Mouse (Mus musculus): ENCODE results near the gene Chchd2. TPM values are rescaled to one million over a fixed set of nuclear protein-coding genes. Genes with fewer than 3 reads are reported as not detected.
"Not testable (repeated sequence)": the region's sequence is repeated elsewhere in the genome, so short reads cannot be mapped to it uniquely, and the experiment has no call there.

Chchd2 gene
- polyA plus RNA-seq (2012; ENCODE audit: insufficient read depth, low replicate concordance): 915 and 1,909 TPM in 2 replicates

DNA sequence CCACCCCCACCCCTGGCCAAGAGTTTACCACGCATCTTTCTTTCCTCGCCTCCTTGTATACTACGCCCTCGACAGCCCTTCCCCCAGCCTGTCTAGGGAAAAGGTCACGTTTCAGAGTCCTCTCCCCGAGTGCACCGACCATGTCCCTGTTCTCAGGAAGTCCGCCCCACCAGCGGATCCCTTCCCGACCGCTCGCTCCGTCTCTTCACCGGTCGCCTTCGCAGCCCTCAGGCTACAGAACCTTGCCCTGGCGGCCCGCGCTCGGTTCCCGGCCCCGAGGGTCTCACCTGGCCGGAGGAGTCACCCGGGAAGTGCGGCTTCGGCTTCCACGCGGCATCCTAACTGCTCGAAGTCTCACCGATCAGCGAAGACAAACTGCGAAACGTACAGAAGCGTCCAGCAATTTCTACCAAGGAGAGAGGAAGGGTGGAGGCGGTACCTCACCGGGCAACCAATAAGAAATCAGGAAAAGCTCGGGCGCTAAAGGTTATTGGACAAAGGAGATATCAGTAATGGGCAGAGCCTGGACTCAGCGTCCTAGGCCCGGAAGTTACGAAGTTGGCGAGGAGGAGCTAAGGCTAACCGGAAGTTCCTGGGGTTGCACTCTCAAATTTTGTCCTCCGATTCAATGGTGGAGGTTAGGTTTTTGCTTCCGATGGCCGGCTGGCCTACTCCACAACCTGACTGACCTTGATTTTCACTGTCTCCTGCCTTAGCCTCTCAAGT is at the start of gene Chchd2:
Chchd2 (minus strand) TSS at position 560 of the 726 bp plus-strand sequence.
- no peak for TF ChIP-seq GATA1 (IDR thresholded peaks at IDR 0.05; ENCODE audit: borderline replicate concordance, low read length)
- no peak for TF ChIP-seq FLI1 (IDR thresholded peaks at IDR 0.05; ENCODE audit: low read length)
- Histone ChIP-seq H3K4me1 (peaks cover 29% of the 10 kb centered on the region), H3K27me3 (replicated peaks) (no peaks in the 10 kb centered on the region), H3K4me3 (replicated peaks) (peak within 1 kb of the TSS; percentile 97), H3K9me3 (0 out of 2 replicates have a peak, but pooled peaks cover 3% of the 10 kb centered on the region), H3K36me3 (replicated peaks; ENCODE audit: low read length) (peaks cover 30% of the 10 kb centered on the region)

DNA sequence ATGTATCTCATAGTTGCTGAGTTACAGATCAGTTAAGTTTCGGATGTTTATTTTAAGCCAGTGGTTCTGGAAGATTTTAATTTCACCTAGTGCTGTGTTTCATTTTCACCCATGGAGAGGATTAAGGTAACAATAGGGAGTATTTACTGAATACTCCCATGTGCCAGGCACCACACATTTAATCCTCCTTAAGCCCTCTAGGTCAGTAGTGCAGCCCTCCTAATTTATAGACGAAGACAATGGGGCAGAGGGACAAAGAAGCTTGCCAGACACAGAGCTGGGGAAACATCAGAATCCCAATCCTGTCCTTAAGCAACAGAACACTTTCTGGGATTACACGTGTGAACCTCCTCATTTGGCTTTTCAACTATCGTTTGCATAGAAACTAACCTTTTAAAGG is 49.7 kb upstream of the Chchd2 start:
- peaks cover 15% of the 10 kb centered on the region for H3K9me3 ChIP-seq
- H3K4me1 ChIP-seq: peaks cover 22% of the 10 kb centered on the region; the same call in 1 of the 2 replicates
- TF ChIP-seq FLI1 (IDR thresholded peaks at IDR 0.05; ENCODE audit: low read length) (no peak), GATA1 (IDR thresholded peaks at IDR 0.05; ENCODE audit: borderline replicate concordance, low read length) (no peak)
- no peak overlapping the region for H3K4me3 ChIP-seq (replicated peaks)
- no peaks in the 10 kb centered on the region for H3K27me3 ChIP-seq (replicated peaks)
- H3K36me3 ChIP-seq (replicated peaks; ENCODE audit: low read length): no peaks in the 10 kb centered on the region

DNA sequence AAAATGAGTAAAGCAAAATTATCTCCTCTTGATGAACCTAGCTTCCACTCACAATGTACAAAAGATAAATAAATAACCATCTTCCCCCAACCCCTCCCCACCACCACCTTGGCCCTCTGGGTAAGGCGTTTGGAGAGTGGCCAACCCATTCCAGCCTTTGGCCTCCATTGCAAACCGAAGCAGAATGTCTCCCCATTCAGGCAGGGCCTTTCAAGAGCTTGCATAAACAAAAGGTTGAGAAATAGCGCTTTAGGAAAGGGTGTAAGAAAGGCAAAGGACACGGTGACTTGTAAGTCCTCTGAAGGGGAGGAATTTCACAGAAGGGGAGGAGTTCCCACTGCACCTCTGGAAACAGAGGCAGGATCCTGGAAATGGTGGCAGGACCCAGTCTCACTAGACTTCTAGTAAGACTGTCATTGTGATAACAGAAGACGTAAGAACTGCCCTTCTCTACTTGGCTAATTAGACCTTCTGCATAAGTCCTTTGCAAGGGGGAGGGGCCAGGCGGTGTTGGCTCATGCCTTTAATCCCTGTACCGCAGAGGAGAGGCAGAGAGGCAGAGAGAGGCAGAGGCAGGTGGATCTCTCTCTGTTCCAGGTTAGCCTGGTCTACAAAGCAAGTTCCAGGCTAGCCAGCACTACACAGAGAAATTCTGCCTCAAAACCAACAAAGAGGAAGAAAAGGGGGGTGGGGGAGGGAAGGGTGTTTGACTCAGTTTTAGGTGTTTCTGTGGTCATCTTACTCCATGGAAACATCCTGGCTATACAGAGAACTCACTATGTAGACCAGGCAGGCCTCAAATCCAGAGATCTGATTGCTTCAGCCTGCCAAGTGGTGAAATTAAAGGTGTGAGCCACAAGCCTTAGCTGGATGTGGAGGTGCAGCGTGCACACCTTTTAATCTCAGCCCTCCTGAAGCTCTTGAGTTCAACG is 42.9 kb upstream of the Chchd2 start:
- peaks cover 14% of the 10 kb centered on the region for H3K4me1 ChIP-seq
- no peak overlapping the region for H3K4me3 ChIP-seq (replicated peaks)
- H3K36me3 ChIP-seq (replicated peaks; ENCODE audit: low read length): no peaks in the 10 kb centered on the region
- no peak for TF ChIP-seq FLI1 (IDR thresholded peaks at IDR 0.05; ENCODE audit: low read length)
- no peak for TF ChIP-seq GATA1 (IDR thresholded peaks at IDR 0.05; ENCODE audit: borderline replicate concordance, low read length)
- peaks cover 15% of the 10 kb centered on the region for H3K9me3 ChIP-seq
- H3K27me3 ChIP-seq (replicated peaks): no peaks in the 10 kb centered on the region

DNA sequence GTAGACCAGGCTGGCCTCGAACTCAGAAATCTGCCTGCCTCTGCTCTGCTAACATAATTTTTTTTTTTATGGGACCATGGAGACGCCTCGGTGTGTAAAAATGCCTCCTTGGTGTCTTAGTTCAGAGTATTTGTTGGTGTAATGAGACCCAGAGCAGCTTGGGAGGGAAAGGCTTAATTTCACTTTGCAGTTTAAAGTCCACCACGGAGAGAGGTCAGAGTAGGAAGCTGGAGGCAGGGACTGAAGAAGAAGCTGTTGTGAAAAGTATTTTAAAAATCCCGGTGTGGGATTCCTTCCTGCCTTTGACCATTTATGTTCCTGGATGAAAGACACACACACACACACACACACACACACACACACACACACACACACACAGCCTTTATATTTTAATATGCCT is 38.7 kb upstream of the Chchd2 start:
- Histone ChIP-seq H3K9me3 (no peaks in the 10 kb centered on the region), H3K27me3 (replicated peaks) (no peaks in the 10 kb centered on the region), H3K36me3 (replicated peaks; ENCODE audit: low read length) (no peaks in the 10 kb centered on the region), H3K4me1 (peaks cover 21% of the 10 kb centered on the region), H3K4me3 (replicated peaks) (no peak overlapping the region)
- no peak for TF ChIP-seq FLI1 (IDR thresholded peaks at IDR 0.05; ENCODE audit: low read length)
- TF ChIP-seq GATA1 (IDR thresholded peaks at IDR 0.05; ENCODE audit: borderline replicate concordance, low read length): no peak

DNA sequence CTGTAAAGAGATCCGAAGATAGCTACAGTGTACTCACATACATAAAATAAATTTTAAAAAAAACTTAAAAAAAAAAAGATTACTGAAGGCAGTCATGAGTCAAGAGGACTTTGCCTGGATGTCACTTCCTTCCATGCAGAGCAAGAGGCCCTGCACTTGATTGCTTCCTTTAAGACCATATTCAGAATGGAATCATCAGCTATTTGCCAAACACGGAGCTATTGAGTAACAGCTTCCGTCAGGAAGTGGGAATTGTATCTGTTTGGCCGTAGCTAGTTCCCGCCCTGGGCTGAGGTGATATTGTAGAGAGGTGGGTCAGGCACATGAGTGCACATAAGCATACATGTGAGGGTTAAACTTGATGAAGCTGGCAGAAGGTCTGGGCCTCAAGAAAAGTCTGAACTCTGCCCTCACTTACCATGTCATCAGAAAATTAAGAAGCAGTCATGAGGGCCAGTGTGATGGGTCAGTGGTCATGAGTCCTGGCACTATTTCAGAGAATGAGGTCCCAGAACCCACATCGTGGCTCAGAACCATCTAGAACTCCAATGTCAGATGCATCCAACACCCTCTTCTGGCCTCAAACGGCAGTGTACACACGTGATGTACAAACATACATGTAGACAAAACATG is 37.7 kb upstream of the Chchd2 start:
- H3K27me3 ChIP-seq (replicated peaks): no peaks in the 10 kb centered on the region
- H3K36me3 ChIP-seq (replicated peaks; ENCODE audit: low read length): no peaks in the 10 kb centered on the region
- H3K4me1 ChIP-seq: peaks cover 14% of the 10 kb centered on the region
- no peak for TF ChIP-seq FLI1 (IDR thresholded peaks at IDR 0.05; ENCODE audit: low read length)
- TF ChIP-seq GATA1 (IDR thresholded peaks at IDR 0.05; ENCODE audit: borderline replicate concordance, low read length): no peak
- no peak overlapping the region for H3K4me3 ChIP-seq (replicated peaks)
- no peaks in the 10 kb centered on the region for H3K9me3 ChIP-seq

DNA sequence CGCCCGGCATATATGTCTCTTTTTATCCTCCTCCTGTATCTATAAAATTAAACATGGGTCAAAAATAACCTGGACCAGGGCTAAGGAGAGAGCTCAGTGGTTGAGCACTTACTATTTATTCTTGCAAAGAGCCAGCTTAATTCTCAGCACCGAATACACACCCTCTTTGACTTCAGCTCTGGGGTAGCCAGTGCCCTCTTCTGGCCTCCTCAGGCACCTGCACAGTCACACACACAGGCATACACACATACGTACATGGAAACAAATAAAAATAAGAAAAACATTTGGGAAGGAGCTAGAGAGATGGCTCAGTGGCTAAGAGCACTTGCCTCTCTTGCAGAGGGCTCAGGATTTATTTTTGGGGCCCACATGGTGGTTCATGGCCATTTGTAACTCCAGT is 34.7 kb upstream of the Chchd2 start:
- Histone ChIP-seq H3K4me3 (replicated peaks) (no peak overlapping the region), H3K36me3 (replicated peaks; ENCODE audit: low read length) (no peaks in the 10 kb centered on the region)

DNA sequence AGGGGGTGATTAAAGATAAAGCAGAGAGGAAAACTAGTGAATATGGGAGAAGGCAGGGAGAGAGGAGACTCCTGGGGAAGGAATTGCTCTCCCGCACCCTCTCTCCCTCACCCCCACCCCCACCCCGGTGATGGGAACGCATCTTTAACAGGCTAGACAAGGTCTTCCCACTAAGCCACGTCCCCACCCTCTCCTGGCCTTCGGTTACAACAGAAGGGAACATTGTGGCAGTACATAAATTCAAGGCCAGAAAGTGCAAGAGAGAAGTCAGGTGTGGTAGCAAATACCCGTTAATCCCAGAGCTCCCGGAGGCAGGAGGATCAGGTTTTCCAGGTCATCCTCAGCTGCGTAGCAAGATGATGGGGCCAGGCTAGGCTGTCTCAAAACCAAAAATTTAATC is 32.0 kb upstream of the Chchd2 start:
- Histone ChIP-seq H3K9me3 (no peaks in the 10 kb centered on the region), H3K36me3 (replicated peaks; ENCODE audit: low read length) (no peaks in the 10 kb centered on the region), H3K4me3 (replicated peaks) (no peak overlapping the region), H3K27me3 (replicated peaks) (no peaks in the 10 kb centered on the region), H3K4me1 (peaks cover 12% of the 10 kb centered on the region)
- no peak for TF ChIP-seq FLI1 (IDR thresholded peaks at IDR 0.05; ENCODE audit: low read length)
- no peak for TF ChIP-seq GATA1 (IDR thresholded peaks at IDR 0.05; ENCODE audit: borderline replicate concordance, low read length)

More for the DNA sequence above, 34.7 kb upstream of the Chchd2 start:
- TF ChIP-seq GATA1 (IDR thresholded peaks at IDR 0.05; ENCODE audit: borderline replicate concordance, low read length) (no peak), FLI1 (IDR thresholded peaks at IDR 0.05; ENCODE audit: low read length) (no peak)
- Histone ChIP-seq H3K4me1 (peaks cover 17% of the 10 kb centered on the region), H3K9me3 (no peaks in the 10 kb centered on the region), H3K27me3 (replicated peaks) (no peaks in the 10 kb centered on the region)

DNA sequence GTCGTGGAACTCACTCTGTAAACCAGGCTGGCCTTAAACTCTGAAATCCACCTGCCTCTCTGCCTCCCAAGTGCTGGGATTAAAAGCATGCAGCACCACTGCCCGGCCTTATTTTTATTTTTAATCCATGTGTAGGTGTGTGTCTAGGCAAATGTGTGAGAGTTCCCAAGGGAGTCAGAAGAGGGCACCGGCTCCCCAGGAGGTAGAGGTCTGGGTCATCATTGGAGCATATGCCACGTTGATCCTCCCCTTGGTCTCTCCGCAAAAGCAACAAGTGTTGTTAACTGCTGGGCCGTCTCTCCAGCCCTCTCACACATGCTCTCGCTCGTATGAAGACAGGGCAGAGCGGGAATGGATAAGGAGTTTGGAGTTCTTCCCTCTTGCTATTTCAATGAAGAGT is 31.5 kb upstream of the Chchd2 start:
- Histone ChIP-seq H3K9me3 (no peaks in the 10 kb centered on the region), H3K36me3 (replicated peaks; ENCODE audit: low read length) (no peaks in the 10 kb centered on the region), H3K4me1 (peaks cover 17% of the 10 kb centered on the region), H3K4me3 (replicated peaks) (no peak overlapping the region), H3K27me3 (replicated peaks) (no peaks in the 10 kb centered on the region)
- no peak for TF ChIP-seq GATA1 (IDR thresholded peaks at IDR 0.05; ENCODE audit: borderline replicate concordance, low read length)
- TF ChIP-seq FLI1 (IDR thresholded peaks at IDR 0.05; ENCODE audit: low read length): no peak

DNA sequence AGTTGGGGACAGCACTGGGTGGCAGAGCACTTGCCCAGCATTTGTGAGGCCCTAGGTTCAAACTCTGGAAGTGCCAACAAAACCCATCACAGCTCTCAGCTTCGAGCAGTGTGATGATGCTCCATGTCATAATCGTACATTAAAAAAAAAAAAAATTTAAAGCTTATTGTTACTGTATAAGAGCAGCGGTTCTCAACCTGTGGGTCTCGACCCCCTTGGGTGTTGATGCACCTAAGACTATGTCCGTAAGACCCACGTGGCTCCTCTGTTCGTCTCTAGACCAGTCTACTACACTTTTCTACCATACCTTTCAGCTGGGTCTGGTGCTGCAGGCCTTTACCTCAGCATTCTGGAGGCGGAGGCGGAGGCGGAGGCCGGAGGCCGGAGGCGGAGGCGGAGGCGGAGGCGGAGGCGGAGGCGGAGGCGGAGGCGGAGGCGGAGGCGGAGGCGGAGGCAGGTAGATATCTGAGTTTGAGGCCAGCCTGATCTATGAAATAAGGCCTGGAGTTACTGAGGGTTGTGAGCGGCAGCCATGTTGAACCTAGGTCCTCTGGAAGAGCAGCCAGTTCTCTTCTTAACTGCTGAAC is 30.9 kb upstream of the Chchd2 start:
- no peak overlapping the region for H3K4me3 ChIP-seq (replicated peaks)
- no peaks in the 10 kb centered on the region for H3K9me3 ChIP-seq
- H3K36me3 ChIP-seq (replicated peaks; ENCODE audit: low read length): no peaks in the 10 kb centered on the region
- TF ChIP-seq GATA1 (IDR thresholded peaks at IDR 0.05; ENCODE audit: borderline replicate concordance, low read length): no peak
- no peak for TF ChIP-seq FLI1 (IDR thresholded peaks at IDR 0.05; ENCODE audit: low read length)
- no peaks in the 10 kb centered on the region for H3K27me3 ChIP-seq (replicated peaks)
- peaks cover 21% of the 10 kb centered on the region for H3K4me1 ChIP-seq

DNA sequence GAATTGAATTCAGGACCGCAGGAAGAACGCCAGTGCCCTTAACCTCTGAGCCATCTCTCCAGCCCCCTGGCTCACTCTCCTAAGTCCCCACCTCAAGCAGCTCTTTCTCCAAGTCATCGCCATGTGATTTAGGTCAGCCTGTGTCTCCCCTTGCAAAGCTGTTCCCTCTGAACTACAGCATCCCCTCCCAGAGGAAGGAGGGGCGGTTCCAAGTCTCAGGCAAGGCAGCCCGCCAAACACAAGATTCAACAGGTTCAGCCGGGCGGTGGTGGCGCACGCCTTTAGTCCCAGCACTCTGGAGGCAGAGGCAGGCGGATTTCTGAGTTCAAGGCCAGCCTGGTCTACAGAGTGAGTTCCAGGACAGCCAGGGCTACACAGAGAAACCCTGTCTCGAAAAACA is 28.2 kb upstream of the Chchd2 start:
- H3K4me3 ChIP-seq (replicated peaks); H3K36me3 ChIP-seq (replicated peaks; ENCODE audit: low read length); H3K27me3 ChIP-seq (replicated peaks); H3K9me3 ChIP-seq: not testable (repeated sequence)
- H3K4me1 ChIP-seq: peaks cover 24% of the 10 kb centered on the region

Data from megakaryocyte, embryonic 14.5 days (primary cell).